Mouse (Mus musculus): ENCODE results near the gene Fmo4. TPM values are rescaled to one million over a fixed set of nuclear protein-coding genes. Genes with fewer than 3 reads are reported as not detected.

The Fmo4 gene
- polyA plus RNA-seq (2012; rRNA removed) = 5.5 and 14.1 TPM in 2 replicates

DNA sequence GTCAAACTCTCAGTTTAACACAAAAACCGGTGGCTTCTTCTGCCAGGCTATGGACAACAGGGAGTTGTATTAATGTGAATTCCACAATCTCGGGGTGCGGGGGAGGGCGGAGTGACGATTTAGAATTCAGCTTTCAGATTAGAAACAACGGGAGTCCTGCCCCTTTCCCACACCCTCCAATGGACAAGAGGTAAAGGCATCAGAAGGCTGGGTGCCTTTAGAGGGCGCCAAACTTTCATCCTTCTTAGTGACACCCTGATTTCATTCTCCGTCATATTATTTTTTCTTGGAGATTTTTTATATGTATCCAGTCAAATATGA lies at the start of gene Fmo4:
Gene Fmo4, minus strand, starts transcription at position 137 of the 321 bp plus-strand sequence.
- Histone ChIP-seq H3K36me3 (ENCODE audit: control insufficient read depth, insufficient read depth, low read length) (peaks cover 11% of the 10 kb centered on the region), H3K4me3 (ENCODE audit: low read depth, low read length) (peak within 1 kb of the TSS; percentile 50), H3K27ac (ENCODE audit: insufficient read depth, low read depth, low read length) (peak within 1 kb of the TSS; percentile 98), H3K4me1 (ENCODE audit: control insufficient read depth, insufficient read depth, insufficient read length, low read length) (peaks cover 18% of the 10 kb centered on the region; the same call in 1 of the 2 replicates), H3K27me3 (ENCODE audit: control insufficient read depth, insufficient read depth, low read length) (no peaks in the 10 kb centered on the region)
- WGBS = 19% methylated on average over 8 of the region's 8 CpGs
- TF ChIP-seq POLR2A (IDR thresholded peaks at IDR 0.05; ENCODE audit: low read depth, low read length) (no peak), CTCF (IDR thresholded peaks at IDR 0.05; ENCODE audit: extremely low read depth, insufficient read length, insufficient replicate concordance, low read depth, low read length) (peak; percentile 46; the same call in 1 of the 2 replicates)

DNA sequence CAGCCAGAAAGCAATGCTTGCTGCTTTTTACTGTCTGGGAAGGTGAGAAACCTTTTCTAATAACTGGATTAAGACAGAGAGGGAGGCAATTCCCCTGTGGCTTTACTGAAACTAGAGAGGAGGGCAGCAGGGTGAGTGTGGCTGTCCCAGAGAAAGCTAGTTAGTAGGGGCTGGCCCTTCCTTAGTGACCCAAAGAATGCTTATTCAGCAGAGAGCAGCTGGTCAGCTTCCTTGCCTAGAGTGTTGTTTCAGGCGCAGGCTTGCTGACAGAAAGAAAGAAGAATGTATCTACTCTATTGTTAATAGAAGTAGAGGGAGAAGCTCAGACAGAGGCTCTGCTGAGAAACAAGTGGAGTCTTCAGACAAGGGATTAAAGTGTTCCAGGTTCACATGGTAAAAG lies 48.6 kb upstream of the Fmo4 start:
- Histone ChIP-seq H3K4me3 (ENCODE audit: low read depth, low read length) (no peak overlapping the region), H3K36me3 (ENCODE audit: control insufficient read depth, insufficient read depth, low read length) (no peaks in the 10 kb centered on the region), H3K27me3 (ENCODE audit: control insufficient read depth, insufficient read depth, low read length) (no peaks in the 10 kb centered on the region), H3K4me1 (ENCODE audit: control insufficient read depth, insufficient read depth, insufficient read length, low read length) (peaks cover 16% of the 10 kb centered on the region), H3K27ac (ENCODE audit: insufficient read depth, low read depth, low read length) (no peak overlapping the region)
- TF ChIP-seq CTCF (IDR thresholded peaks at IDR 0.05; ENCODE audit: extremely low read depth, insufficient read length, insufficient replicate concordance, low read depth, low read length) = no peak
- TF ChIP-seq POLR2A (IDR thresholded peaks at IDR 0.05; ENCODE audit: low read depth, low read length) = no peak
- 76% methylated on average over 1 of the region's 1 CpGs for WGBS

GRCm38 (mm10) chr1:162859996-162860605 lies 46.3 kb upstream of the Fmo4 start:
- TF ChIP-seq POLR2A (IDR thresholded peaks at IDR 0.05; ENCODE audit: low read depth, low read length) (no peak), CTCF (IDR thresholded peaks at IDR 0.05; ENCODE audit: extremely low read depth, insufficient read length, insufficient replicate concordance, low read depth, low read length) (no peak)
- H3K27me3 ChIP-seq (ENCODE audit: control insufficient read depth, insufficient read depth, low read length) = no peaks in the 10 kb centered on the region
- H3K4me3 ChIP-seq (ENCODE audit: low read depth, low read length) = no peak overlapping the region
- H3K27ac ChIP-seq (ENCODE audit: insufficient read depth, low read depth, low read length) = no peak overlapping the region
- peaks cover 15% of the 10 kb centered on the region for H3K4me1 ChIP-seq (ENCODE audit: control insufficient read depth, insufficient read depth, insufficient read length, low read length)
- H3K36me3 ChIP-seq (ENCODE audit: control insufficient read depth, insufficient read depth, low read length) = no peaks in the 10 kb centered on the region
- WGBS = 22% methylated on average over 9 of the region's 9 CpGs

DNA sequence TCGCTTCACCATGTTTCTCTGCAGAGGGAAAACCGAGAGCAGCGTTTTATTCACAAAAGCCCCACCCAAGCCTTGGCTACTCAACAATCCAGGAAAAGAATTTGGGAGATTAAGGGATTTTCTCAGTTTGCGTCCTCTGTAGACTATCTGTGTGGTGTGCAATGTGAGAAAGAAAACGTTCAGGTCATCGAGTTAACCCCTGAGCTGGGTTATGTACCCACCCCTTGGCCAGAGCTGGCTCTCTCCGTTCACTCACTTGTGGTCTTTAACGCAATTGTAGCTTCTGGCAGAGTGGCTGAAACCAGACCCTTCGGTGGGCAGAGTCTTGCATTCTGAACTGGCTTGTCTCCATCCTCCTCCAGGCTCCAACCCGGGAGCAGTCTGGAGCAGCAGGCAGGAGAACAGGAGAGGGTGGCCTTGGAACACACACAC lies 45.8 kb upstream of the Fmo4 start:
- no peaks in the 10 kb centered on the region for H3K36me3 ChIP-seq (ENCODE audit: control insufficient read depth, insufficient read depth, low read length)
- WGBS = 34% methylated on average over 10 of the region's 10 CpGs
- H3K27ac ChIP-seq (ENCODE audit: insufficient read depth, low read depth, low read length) = no peak overlapping the region
- TF ChIP-seq CTCF (IDR thresholded peaks at IDR 0.05; ENCODE audit: extremely low read depth, insufficient read length, insufficient replicate concordance, low read depth, low read length) = no peak
- no peak for TF ChIP-seq POLR2A (IDR thresholded peaks at IDR 0.05; ENCODE audit: low read depth, low read length)
- peaks cover 17% of the 10 kb centered on the region for H3K4me1 ChIP-seq (ENCODE audit: control insufficient read depth, insufficient read depth, insufficient read length, low read length)
- no peaks in the 10 kb centered on the region for H3K27me3 ChIP-seq (ENCODE audit: control insufficient read depth, insufficient read depth, low read length)
- H3K4me3 ChIP-seq (ENCODE audit: low read depth, low read length) = peak overlapping the region; percentile 39

GRCm38 (mm10) chr1:162858748-162859130 lies 45.0 kb upstream of the Fmo4 start:
- no peaks in the 10 kb centered on the region for H3K36me3 ChIP-seq (ENCODE audit: control insufficient read depth, insufficient read depth, low read length)
- peak overlapping the region; percentile 57 for H3K4me3 ChIP-seq (ENCODE audit: low read depth, low read length)
- H3K27me3 ChIP-seq (ENCODE audit: control insufficient read depth, insufficient read depth, low read length) = no peaks in the 10 kb centered on the region
- peaks cover 20% of the 10 kb centered on the region for H3K4me1 ChIP-seq (ENCODE audit: control insufficient read depth, insufficient read depth, insufficient read length, low read length)
- no peak overlapping the region for H3K27ac ChIP-seq (ENCODE audit: insufficient read depth, low read depth, low read length)
- TF ChIP-seq CTCF (IDR thresholded peaks at IDR 0.05; ENCODE audit: extremely low read depth, insufficient read length, insufficient replicate concordance, low read depth, low read length) (no peak), POLR2A (IDR thresholded peaks at IDR 0.05; ENCODE audit: low read depth, low read length) (no peak)
- WGBS = 13% methylated on average over 12 of the region's 12 CpGs

GRCm38 (mm10) chr1:162857766-162858747 lies 44.3 kb upstream of the Fmo4 start:
- Histone ChIP-seq H3K36me3 (ENCODE audit: control insufficient read depth, insufficient read depth, low read length) (no peaks in the 10 kb centered on the region), H3K4me1 (ENCODE audit: control insufficient read depth, insufficient read depth, insufficient read length, low read length) (peaks cover 24% of the 10 kb centered on the region), H3K27ac (ENCODE audit: insufficient read depth, low read depth, low read length) (no peak overlapping the region; the same call in 1 of the 2 replicates), H3K27me3 (ENCODE audit: control insufficient read depth, insufficient read depth, low read length) (no peaks in the 10 kb centered on the region), H3K4me3 (ENCODE audit: low read depth, low read length) (peak overlapping the region; percentile 57)
- no peak for TF ChIP-seq CTCF (IDR thresholded peaks at IDR 0.05; ENCODE audit: extremely low read depth, insufficient read length, insufficient replicate concordance, low read depth, low read length)
- no peak for TF ChIP-seq POLR2A (IDR thresholded peaks at IDR 0.05; ENCODE audit: low read depth, low read length)
- WGBS = 50% methylated on average over 18 of the region's 18 CpGs
